Mouse (Mus musculus) C2C12 (cell line): Measurements from ENCODE around the gene Dock2.
"Not testable (repeated sequence)": the region's sequence is repeated elsewhere in the genome, so short reads cannot be mapped to it uniquely, and the experiment has no call there.

Experiments
- CTCF ChIP-seq: IDR thresholded peaks from one replicate; pipeline ENCODE4 v1.5.1; 2011; ENCODE audit not compliant: control insufficient read depth, insufficient read depth, insufficient read length
- FOSL1 ChIP-seq: IDR thresholded peaks from one replicate; pipeline ENCODE4 v1.8.0; 2011; ENCODE audit warnings: mild to moderate bottlenecking, low read length; ENCODE audit not compliant: poor library complexity, insufficient read depth, severe bottlenecking
- MYOD1 ChIP-seq: IDR thresholded peaks from one replicate; pipeline ENCODE4 v1.6.1; 2011; ENCODE audit warnings: low read depth; ENCODE audit not compliant: control insufficient read depth, insufficient read length
- MYOG ChIP-seq: IDR thresholded peaks from one replicate; pipeline ENCODE4 v1.6.1; 2011; ENCODE audit not compliant: control insufficient read depth, insufficient read length; ENCODE audit errors: extremely low read depth
- USF1 ChIP-seq: IDR thresholded peaks from one replicate; pipeline ENCODE4 v1.6.1; 2011; ENCODE audit warnings: low read depth, mild to moderate bottlenecking, control low read depth, moderate library complexity

GRCm38 (mm10) chr11:34805026-34805425 lies 21.3 kb upstream of the Dock2 start:
- not testable (repeated sequence) for TF ChIP-seq CTCF, USF1, MYOD1, FOSL1, MYOG
